Mouse (Mus musculus): ENCODE results near the gene Maml1. TPM values are rescaled to one million over a fixed set of nuclear protein-coding genes. Genes with fewer than 3 reads are reported as not detected.

Maml1 gene
- total RNA-seq, 1 experiment: 7.6 TPM

- no peak for DNase-seq (ENCODE audit: low read depth, low spot score)
- Histone ChIP-seq H3K9me3 (ENCODE audit: control insufficient read depth, insufficient read depth, low read depth, low read length) (no peaks in the 10 kb centered on the region), H3K4me1 (ENCODE audit: control insufficient read depth in 2 of 2, insufficient read depth in 2 of 2, low read length in 2 of 2, poor library complexity in 1 of 2) (peaks cover 6 to 13% of the 10 kb centered on the region in 2 experiments), H3K36me3 (ENCODE audit: control insufficient read depth, insufficient read depth, low read length, poor library complexity, severe bottlenecking) (no peaks in the 10 kb centered on the region; the same call in 1 of the 2 replicates), H3K27ac (ENCODE audit: insufficient read depth, low read depth, low read length, poor library complexity, severe bottlenecking) (no peak overlapping the region), H3K9ac (ENCODE audit: insufficient read depth, low read depth, low read length, poor library complexity, severe bottlenecking) (no peak overlapping the region), H3K4me3 (ENCODE audit: insufficient read depth in 1 of 2, low read depth in 1 of 2, low read length in 2 of 2, poor library complexity in 1 of 2, severe bottlenecking in 1 of 2) (no peak overlapping the region)
- in situ Hi-C loops (cut with MboI; ENCODE audit: low sequenced_read_pairs in 2 of 2, unreplicated experiment in 2 of 2): no loop called here
- TF ChIP-seq ZC3H11A (IDR thresholded peaks at IDR 0.05; ENCODE audit: borderline replicate concordance, low read depth, low read length) (no peak), CHD2 (IDR thresholded peaks at IDR 0.05; ENCODE audit: low read depth, low read length) (no peak), HCFC1 (IDR thresholded peaks at IDR 0.05; ENCODE audit: borderline replicate concordance, insufficient read depth, low read length) (no peak)
These were observed 13.1 kb downstream of the Maml1 start for GRCm38 (mm10) chr11:50279005-50279404.

- TF ChIP-seq ZNF384 (IDR thresholded peaks at IDR 0.05; ENCODE audit: low read depth, low read length) (no peak), HCFC1 (IDR thresholded peaks at IDR 0.05; ENCODE audit: borderline replicate concordance, insufficient read depth, low read length) (no peak), ZC3H11A (IDR thresholded peaks at IDR 0.05; ENCODE audit: borderline replicate concordance, low read depth, low read length) (no peak), MAFK (IDR thresholded peaks at IDR 0.05; ENCODE audit: insufficient read depth, low read depth, low read length) (no peak), CHD2 (IDR thresholded peaks at IDR 0.05; ENCODE audit: low read depth, low read length) (no peak)
- Histone ChIP-seq H3K9ac (ENCODE audit: insufficient read depth, low read depth, low read length, poor library complexity, severe bottlenecking) (0 out of 2 replicates have a peak overlapping the region, but pooled peaks have one; percentile 31), H3K9me3 (ENCODE audit: control insufficient read depth, insufficient read depth, low read depth, low read length) (no peaks in the 10 kb centered on the region), H3K27ac (ENCODE audit: insufficient read depth, low read depth, low read length, poor library complexity, severe bottlenecking) (no peak overlapping the region), H3K4me3 (ENCODE audit: insufficient read depth in 1 of 2, low read depth in 1 of 2, low read length in 2 of 2, poor library complexity in 1 of 2, severe bottlenecking in 1 of 2) (no peak overlapping the region), H3K4me1 (ENCODE audit: control insufficient read depth in 2 of 2, insufficient read depth in 2 of 2, low read length in 2 of 2, poor library complexity in 1 of 2) (peaks cover 6 to 13% of the 10 kb centered on the region in 2 experiments), H3K36me3 (ENCODE audit: control insufficient read depth, insufficient read depth, low read length, poor library complexity, severe bottlenecking) (no peaks in the 10 kb centered on the region; the same call in 1 of the 2 replicates)
- no peak for DNase-seq (ENCODE audit: low read depth, low spot score)
- in situ Hi-C loops (cut with MboI; ENCODE audit: low sequenced_read_pairs in 2 of 2, unreplicated experiment in 2 of 2): no loop called here
These were observed 14.4 kb downstream of the Maml1 start for GRCm38 (mm10) chr11:50277706-50278105.

GRCm38 (mm10) chr11:50277025-50277424 lies 15.1 kb downstream of the Maml1 start:
- in situ Hi-C loops (cut with MboI; ENCODE audit: low sequenced_read_pairs in 2 of 2, unreplicated experiment in 2 of 2): no loop called here
- no peak for DNase-seq (ENCODE audit: low read depth, low spot score)
- H3K4me3 ChIP-seq (ENCODE audit: insufficient read depth in 1 of 2, low read depth in 1 of 2, low read length in 2 of 2, poor library complexity in 1 of 2, severe bottlenecking in 1 of 2): no peak overlapping the region
- no peak overlapping the region for H3K9ac ChIP-seq (ENCODE audit: insufficient read depth, low read depth, low read length, poor library complexity, severe bottlenecking)
- H3K4me1 ChIP-seq (ENCODE audit: control insufficient read depth in 2 of 2, insufficient read depth in 2 of 2, low read length in 2 of 2, poor library complexity in 1 of 2): peaks cover 6 to 13% of the 10 kb centered on the region in 2 experiments
- no peaks in the 10 kb centered on the region for H3K9me3 ChIP-seq (ENCODE audit: control insufficient read depth, insufficient read depth, low read depth, low read length)
- no peak for TF ChIP-seq ZC3H11A (IDR thresholded peaks at IDR 0.05; ENCODE audit: borderline replicate concordance, low read depth, low read length)
- no peak for TF ChIP-seq MAFK (IDR thresholded peaks at IDR 0.05; ENCODE audit: insufficient read depth, low read depth, low read length)
- no peak for TF ChIP-seq HCFC1 (IDR thresholded peaks at IDR 0.05; ENCODE audit: borderline replicate concordance, insufficient read depth, low read length)
- TF ChIP-seq CHD2 (IDR thresholded peaks at IDR 0.05; ENCODE audit: low read depth, low read length): no peak
- TF ChIP-seq ZNF384 (IDR thresholded peaks at IDR 0.05; ENCODE audit: low read depth, low read length): no peak
- H3K27ac ChIP-seq (ENCODE audit: insufficient read depth, low read depth, low read length, poor library complexity, severe bottlenecking): no peak overlapping the region
- H3K36me3 ChIP-seq (ENCODE audit: control insufficient read depth, insufficient read depth, low read length, poor library complexity, severe bottlenecking): no peaks in the 10 kb centered on the region; the same call in 1 of the 2 replicates

GRCm38 (mm10) chr11:50275568-50276151 lies 16.5 kb downstream of the Maml1 start:
- Histone ChIP-seq H3K9me3 (ENCODE audit: control insufficient read depth, insufficient read depth, low read depth, low read length) (no peaks in the 10 kb centered on the region), H3K36me3 (ENCODE audit: control insufficient read depth, insufficient read depth, low read length, poor library complexity, severe bottlenecking) (no peaks in the 10 kb centered on the region; the same call in 1 of the 2 replicates), H3K9ac (ENCODE audit: insufficient read depth, low read depth, low read length, poor library complexity, severe bottlenecking) (no peak overlapping the region), H3K27ac (ENCODE audit: insufficient read depth, low read depth, low read length, poor library complexity, severe bottlenecking) (no peak overlapping the region), H3K4me1 (ENCODE audit: control insufficient read depth in 2 of 2, insufficient read depth in 2 of 2, low read length in 2 of 2, poor library complexity in 1 of 2) (peaks cover 3 to 10% of the 10 kb centered on the region in 2 experiments; a peak in 3 of 4 replicates), H3K4me3 (ENCODE audit: insufficient read depth in 1 of 2, low read depth in 1 of 2, low read length in 2 of 2, poor library complexity in 1 of 2, severe bottlenecking in 1 of 2) (no peak overlapping the region)
- TF ChIP-seq ZC3H11A (IDR thresholded peaks at IDR 0.05; ENCODE audit: borderline replicate concordance, low read depth, low read length): no peak
- no peak for TF ChIP-seq CHD2 (IDR thresholded peaks at IDR 0.05; ENCODE audit: low read depth, low read length)
- TF ChIP-seq ZNF384 (IDR thresholded peaks at IDR 0.05; ENCODE audit: low read depth, low read length): no peak
- TF ChIP-seq HCFC1 (IDR thresholded peaks at IDR 0.05; ENCODE audit: borderline replicate concordance, insufficient read depth, low read length): no peak
- TF ChIP-seq MAFK (IDR thresholded peaks at IDR 0.05; ENCODE audit: insufficient read depth, low read depth, low read length): no peak
- DNase-seq (ENCODE audit: low read depth, low spot score): no peak
- in situ Hi-C loops (cut with MboI; ENCODE audit: low sequenced_read_pairs in 2 of 2, unreplicated experiment in 2 of 2): no loop called here

Measured in ES-E14 (cell line).